Mouse (Mus musculus) stomach, embryonic 15.5 days (tissue): ENCODE results near the gene Gm16181. TPM values are rescaled to one million over a fixed set of nuclear protein-coding genes. Genes with fewer than 3 reads are reported as not detected.

ENCODE experiments used
- ATAC-seq: fragments of 200-750 bp; cut with Nextera tagmentation; 2 replicates; pipeline ENCODE4 v1.8.0; 2017; ENCODE audit warnings: low read depth, moderate number of reproducible peaks, moderate TSS enrichment; ENCODE audit not compliant: insufficient read depth, low FRiP score
- H3K27ac ChIP-seq: fragments of 300-500 bp; sonication (generic); 2 replicates; pipeline ENCODE4 v1.5.1; 2015; ENCODE audit warnings: mild to moderate bottlenecking, inconsistent platforms
- H3K27me3 ChIP-seq: fragments of 300-500 bp; sonication (generic); replicated peaks from 2 replicates; pipeline ENCODE4 v1.6.1; 2015; ENCODE audit warnings: inconsistent platforms
- H3K36me3 ChIP-seq: fragments of 300-500 bp; sonication (generic); 2 replicates; pipeline ENCODE4 v1.6.1; 2015; ENCODE audit warnings: inconsistent platforms
- H3K4me1 ChIP-seq: fragments of 300-500 bp; sonication (generic); 2 replicates; pipeline ENCODE4 v1.6.1; 2015; ENCODE audit warnings: inconsistent platforms
- H3K4me2 ChIP-seq: fragments of 300-500 bp; sonication (generic); 2 replicates; pipeline ENCODE4 v1.6.1; 2015; ENCODE audit warnings: mild to moderate bottlenecking, inconsistent platforms
- H3K4me3 ChIP-seq: fragments of 300-500 bp; sonication (generic); replicated peaks from 2 replicates; pipeline ENCODE4 v1.5.1; 2015; ENCODE audit warnings: inconsistent platforms
- H3K9ac ChIP-seq: fragments of 300-500 bp; sonication (generic); 2 replicates; pipeline ENCODE4 v1.6.1; 2015; ENCODE audit warnings: inconsistent platforms
- H3K9me3 ChIP-seq: fragments of 300-500 bp; sonication (generic); 2 replicates; pipeline ENCODE4 v1.6.1; 2016; ENCODE audit warnings: inconsistent platforms
- WGBS: fragments of 180-500 bp; shearing (Covaris S2); methylation state at CpG from one replicate; pipeline ENCODE4 v1.1.7; 2015; 5-methylcytosine and 5-hydroxymethylcytosine counted together
- polyA plus RNA-seq: library from polyadenylated mRNA; unstranded; fragments of >200 nt; fragmentation: Nextera tagmentation; extraction: Ambion mirVana; gene quantifications from 2 replicates; pipeline ENCODE4 v1.2.1, GENCODE M21; 2015

Gene Gm16181
- polyA plus RNA-seq, 1 experiment from 2014 or later, result 0.86 TPM

- Histone ChIP-seq H3K4me3 (no peak overlapping the region), H3K36me3 (peaks cover 42% of the 10 kb centered on the region), H3K4me2 (no peak overlapping the region), H3K9ac (no peak overlapping the region), H3K9me3 (no peaks in the 10 kb centered on the region), H3K27me3 (no peaks in the 10 kb centered on the region), H3K27ac (peak overlapping the region; percentile 4; the same call in 1 of the 2 replicates), H3K4me1 (0 out of 2 replicates have a peak, but pooled peaks cover 3% of the 10 kb centered on the region)
- WGBS, result 54% methylated on average over 11 of the region's 11 CpGs
- no peak for ATAC-seq
Measured at GRCm38 (mm10) chr17:35254241-35255098, 33.8 kb downstream of the Gm16181 start.

DNA sequence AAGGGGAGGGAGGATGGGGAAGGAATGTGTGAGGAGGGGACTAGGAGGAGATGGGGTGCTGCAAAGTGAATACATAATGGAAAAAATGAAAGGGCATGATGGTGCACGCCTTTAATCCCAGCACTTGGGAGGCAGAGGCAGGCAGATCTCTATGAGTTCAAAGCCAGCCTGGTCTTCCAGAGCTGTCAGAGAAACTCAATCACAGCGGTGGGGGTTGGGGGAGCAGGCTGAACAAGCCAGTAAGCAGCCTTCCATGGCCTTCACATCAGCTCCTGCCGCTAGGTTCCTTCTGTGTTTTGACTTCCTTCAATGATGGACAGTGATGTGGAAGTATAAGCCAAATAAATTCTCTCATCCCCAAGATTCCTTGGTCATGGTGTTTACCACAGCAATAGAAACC is 34.7 kb downstream of the Gm16181 start:
- H3K4me1 ChIP-seq, result 0 out of 2 replicates have a peak, but pooled peaks cover 3% of the 10 kb centered on the region
- no peak overlapping the region for H3K4me3 ChIP-seq
- no peak overlapping the region for H3K27ac ChIP-seq
- WGBS, result 68% methylated on average over 3 of the region's 3 CpGs
- no peak overlapping the region for H3K4me2 ChIP-seq
- H3K9ac ChIP-seq, result no peak overlapping the region
- peaks cover 34% of the 10 kb centered on the region for H3K36me3 ChIP-seq
- no peaks in the 10 kb centered on the region for H3K9me3 ChIP-seq
- ATAC-seq, result no peak
- no peaks in the 10 kb centered on the region for H3K27me3 ChIP-seq

GRCm38 (mm10) chr17:35255704-35256103 is 35.1 kb downstream of the Gm16181 start:
- 50% methylated on average over 4 of the region's 4 CpGs for WGBS

DNA sequence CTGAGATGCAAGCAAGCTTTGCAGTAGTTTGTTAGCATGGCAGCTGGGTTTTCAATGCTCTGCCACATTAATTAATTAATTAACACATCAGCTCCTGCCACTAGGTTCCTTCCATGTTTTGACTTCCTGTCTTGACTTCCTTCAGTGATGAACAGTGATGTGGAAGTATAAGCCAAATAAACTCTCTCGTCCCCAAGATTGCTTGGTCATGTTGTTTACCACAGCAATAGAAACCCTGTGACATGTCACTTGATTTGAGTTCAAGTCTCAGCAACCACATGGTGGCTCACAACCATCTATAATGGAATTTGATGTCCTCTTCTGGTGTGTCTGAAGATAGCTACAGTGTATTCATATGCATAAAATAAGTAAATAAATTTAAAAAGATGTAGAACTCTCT is 36.7 kb downstream of the Gm16181 start:
- Histone ChIP-seq H3K27me3 (no peaks in the 10 kb centered on the region), H3K9ac (no peak overlapping the region), H3K27ac (no peak overlapping the region), H3K36me3 (peaks cover 15% of the 10 kb centered on the region; the same call in 1 of the 2 replicates), H3K4me1 (peaks cover 6% of the 10 kb centered on the region; the same call in 1 of the 2 replicates), H3K4me2 (no peak overlapping the region), H3K4me3 (no peak overlapping the region), H3K9me3 (no peaks in the 10 kb centered on the region)
- WGBS, result 71% methylated on average over 1 of the region's 1 CpGs
- ATAC-seq, result no peak

More at GRCm38 (mm10) chr17:35255704-35256103, 35.1 kb downstream of the Gm16181 start:
- Histone ChIP-seq H3K9me3 (no peaks in the 10 kb centered on the region), H3K4me3 (no peak overlapping the region), H3K4me1 (0 out of 2 replicates have a peak, but pooled peaks cover 3% of the 10 kb centered on the region), H3K27ac (no peak overlapping the region), H3K4me2 (no peak overlapping the region), H3K36me3 (peaks cover 30% of the 10 kb centered on the region), H3K27me3 (no peaks in the 10 kb centered on the region), H3K9ac (no peak overlapping the region)
- ATAC-seq, result no peak

GRCm38 (mm10) chr17:35257824-35258491 is 37.3 kb downstream of the Gm16181 start:
- H3K9me3 ChIP-seq, result no peaks in the 10 kb centered on the region
- no peak overlapping the region for H3K27ac ChIP-seq
- peak overlapping the region; percentile 24 for H3K4me3 ChIP-seq
- WGBS, result 14% methylated on average over 17 of the region's 17 CpGs
- peaks cover 9% of the 10 kb centered on the region; the same call in 1 of the 2 replicates for H3K36me3 ChIP-seq
- no peak for ATAC-seq
- H3K9ac ChIP-seq, result no peak overlapping the region; the same call in 1 of the 2 replicates
- peak overlapping the region; percentile 47 for H3K4me2 ChIP-seq
- H3K4me1 ChIP-seq, result peaks cover 7% of the 10 kb centered on the region; the same call in 1 of the 2 replicates
- no peaks in the 10 kb centered on the region for H3K27me3 ChIP-seq

DNA sequence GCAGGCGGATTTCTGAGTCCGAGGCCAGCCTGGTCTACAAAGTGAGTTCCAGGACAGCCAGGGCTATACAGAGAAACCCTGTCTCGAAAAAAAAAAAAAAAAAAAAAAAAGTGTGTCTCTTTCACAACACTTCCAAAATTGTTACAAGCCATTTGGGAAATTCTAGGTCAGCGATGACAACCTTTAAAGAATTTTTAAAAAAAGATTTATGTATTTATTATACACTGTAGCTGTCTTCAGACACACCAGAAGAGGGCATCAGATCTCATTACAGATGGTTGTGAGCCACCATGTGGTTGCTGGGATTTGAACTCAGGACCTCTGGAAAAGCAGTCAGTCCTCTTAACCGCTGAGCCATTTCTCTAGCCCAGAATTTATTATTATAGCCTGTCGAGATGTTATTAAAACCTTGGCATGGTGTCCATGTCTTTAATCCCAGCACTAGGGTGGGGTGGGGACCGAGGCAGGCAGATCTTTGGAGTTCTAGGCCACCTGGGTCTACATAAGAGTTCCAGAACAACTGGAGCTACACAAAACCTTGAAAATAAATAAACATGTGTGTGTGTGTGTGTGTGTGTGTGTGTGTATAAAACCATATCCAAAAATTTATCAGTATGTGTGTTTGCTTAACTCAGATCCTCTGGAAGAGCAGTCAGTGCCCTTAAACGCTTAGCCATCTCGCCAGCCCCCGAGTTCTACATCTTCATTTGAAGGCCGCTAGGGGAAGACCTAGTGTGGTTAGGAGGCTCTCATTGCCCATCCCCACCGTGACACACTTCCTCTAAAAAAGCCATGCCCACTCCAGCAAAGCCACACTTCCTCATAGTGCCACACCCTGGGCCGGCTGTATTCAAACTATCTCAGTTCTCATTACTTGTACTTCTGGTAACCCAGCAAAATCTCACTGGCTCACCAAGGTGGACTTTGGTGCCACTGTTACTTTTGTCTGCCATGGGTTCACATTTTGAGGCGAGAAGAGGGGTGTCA is 38.2 kb downstream of the Gm16181 start:
- Histone ChIP-seq H3K4me2 (no peak overlapping the region), H3K4me3 (no peak overlapping the region), H3K9me3 (no peaks in the 10 kb centered on the region), H3K9ac (no peak overlapping the region), H3K27me3 (0 out of 2 replicates have a peak, but pooled peaks cover 3% of the 10 kb centered on the region), H3K4me1 (peaks cover 7% of the 10 kb centered on the region; the same call in 1 of the 2 replicates), H3K36me3 (peaks cover 2% of the 10 kb centered on the region; the same call in 1 of the 2 replicates), H3K27ac (0 out of 2 replicates have a peak overlapping the region, but pooled peaks have one; percentile 48)
- ATAC-seq, result no peak
- WGBS, result 50% methylated on average over 13 of the region's 14 CpGs

DNA sequence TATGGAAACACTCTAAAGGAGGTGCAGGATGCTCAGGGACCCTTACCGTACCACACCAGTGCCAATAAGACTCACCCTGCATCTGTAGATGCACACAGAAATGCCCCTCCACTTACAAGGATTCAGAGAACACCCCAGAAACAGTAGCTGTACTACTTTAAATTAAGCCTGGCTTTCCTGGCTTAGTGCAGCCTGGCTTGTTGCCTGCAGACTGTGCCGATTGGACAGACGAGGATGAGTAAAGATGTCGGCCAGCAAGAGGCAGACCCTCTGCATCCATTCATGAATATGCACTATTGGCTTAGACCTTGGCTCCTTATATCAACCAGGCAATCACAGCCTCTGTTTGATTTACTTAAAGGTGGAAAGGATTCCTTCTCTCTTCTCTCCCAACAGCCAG is 39.0 kb downstream of the Gm16181 start:
- H3K4me1 ChIP-seq, result peaks cover 7% of the 10 kb centered on the region; the same call in 1 of the 2 replicates
- no peak for ATAC-seq
- H3K9me3 ChIP-seq, result no peaks in the 10 kb centered on the region
- WGBS, result 80% methylated on average over 4 of the region's 4 CpGs
- H3K27me3 ChIP-seq, result 0 out of 2 replicates have a peak, but pooled peaks cover 3% of the 10 kb centered on the region
- no peak overlapping the region for H3K9ac ChIP-seq
- H3K4me3 ChIP-seq, result no peak overlapping the region
- H3K4me2 ChIP-seq, result no peak overlapping the region
- H3K36me3 ChIP-seq, result no peaks in the 10 kb centered on the region
- 0 out of 2 replicates have a peak overlapping the region, but pooled peaks have one; percentile 48 for H3K27ac ChIP-seq

DNA sequence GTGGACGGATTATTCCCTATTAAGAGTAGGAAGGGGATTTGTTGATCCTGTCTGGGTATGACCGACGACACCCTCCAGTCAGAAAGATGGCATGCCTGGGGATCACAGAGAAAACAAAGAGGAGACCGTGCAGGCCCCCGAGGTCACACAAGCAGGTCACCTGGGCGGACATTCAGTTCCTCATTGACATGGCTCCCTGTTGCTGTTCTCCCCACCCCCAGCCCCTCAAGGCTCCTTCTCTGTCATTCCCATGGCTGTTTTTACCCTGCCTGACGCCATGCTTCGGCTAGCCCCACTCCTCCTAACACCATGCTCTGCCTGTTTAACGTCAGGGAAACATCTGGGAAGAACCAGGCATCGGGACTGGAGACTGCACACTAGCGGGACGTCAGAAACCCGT is 41.0 kb downstream of the Gm16181 start:
- peaks cover 7% of the 10 kb centered on the region; the same call in 1 of the 2 replicates for H3K4me1 ChIP-seq
- no peak overlapping the region for H3K27ac ChIP-seq
- no peak for ATAC-seq
- no peak overlapping the region for H3K4me3 ChIP-seq
- 64% methylated on average over 13 of the region's 13 CpGs for WGBS
- H3K27me3 ChIP-seq, result 0 out of 2 replicates have a peak, but pooled peaks cover 3% of the 10 kb centered on the region
- H3K9me3 ChIP-seq, result no peaks in the 10 kb centered on the region
- no peak overlapping the region for H3K4me2 ChIP-seq
- no peaks in the 10 kb centered on the region for H3K36me3 ChIP-seq
- no peak overlapping the region for H3K9ac ChIP-seq

DNA sequence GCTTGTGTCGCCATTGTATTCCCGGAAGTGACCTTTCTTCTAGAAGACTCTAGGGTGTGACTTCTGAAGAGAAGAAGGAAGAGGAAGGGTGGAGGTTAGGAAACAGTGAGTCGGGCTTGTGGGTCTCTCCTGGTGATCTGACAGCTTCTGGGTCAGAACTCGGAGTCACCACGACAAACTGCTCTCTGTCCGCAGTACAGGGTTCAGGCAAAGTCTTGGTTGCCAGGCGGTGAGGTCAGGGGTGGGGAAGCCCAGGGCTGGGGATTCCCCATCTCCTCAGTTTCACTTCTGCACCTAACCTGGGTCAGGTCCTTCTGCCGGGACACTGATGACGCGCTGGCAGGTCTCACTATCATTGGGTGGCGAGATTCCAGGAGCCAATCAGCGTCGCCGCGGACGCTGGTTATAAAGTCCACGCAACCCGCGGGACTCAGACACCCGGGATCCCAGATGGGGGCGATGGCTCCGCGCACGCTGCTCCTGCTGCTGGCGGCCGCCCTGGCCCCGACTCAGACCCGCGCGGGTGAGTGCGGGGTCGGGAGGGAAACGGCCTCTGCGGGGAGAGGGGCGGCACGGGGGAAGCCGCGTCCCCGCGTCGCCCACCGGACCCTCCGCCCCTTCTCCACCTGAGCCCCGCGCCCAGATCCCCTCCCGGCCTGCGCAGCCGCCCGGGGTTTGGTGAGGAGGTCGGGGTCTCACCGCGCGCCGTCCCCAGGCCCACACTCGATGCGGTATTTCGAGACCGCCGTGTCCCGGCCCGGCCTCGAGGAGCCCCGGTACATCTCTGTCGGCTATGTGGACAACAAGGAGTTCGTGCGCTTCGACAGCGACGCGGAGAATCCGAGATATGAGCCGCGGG is 42.3 kb downstream of the Gm16181 start, which contains the start of gene H2-D1:
TSS of gene H2-D1 (plus strand) at position 67 of the 859 bp plus-strand sequence.
- ATAC-seq, result peak; percentile 87
- Histone ChIP-seq H3K4me3 (peak within 1 kb of the TSS; percentile 69), H3K4me2 (peak within 1 kb of the TSS; percentile 99), H3K27ac (no peak within 1 kb of the TSS), H3K9me3 (no peaks in the 10 kb centered on the region), H3K9ac (peak within 1 kb of the TSS; percentile 75), H3K4me1 (peaks cover 5% of the 10 kb centered on the region; the same call in 1 of the 2 replicates), H3K36me3 (no peaks in the 10 kb centered on the region), H3K27me3 (0 out of 2 replicates have a peak, but pooled peaks cover 3% of the 10 kb centered on the region)
- 1% methylated on average over 70 of the region's 73 CpGs for WGBS

GRCm38 (mm10) chr17:35263523-35263883 is 42.9 kb downstream of the Gm16181 start:
- H3K36me3 ChIP-seq, result no peaks in the 10 kb centered on the region
- no peak overlapping the region for H3K27ac ChIP-seq
- 2% methylated on average over 31 of the region's 31 CpGs for WGBS
- H3K9ac ChIP-seq, result peak overlapping the region; percentile 75
- H3K27me3 ChIP-seq, result 0 out of 2 replicates have a peak, but pooled peaks cover 3% of the 10 kb centered on the region
- ATAC-seq, result peak; percentile 27
- peak overlapping the region; percentile 99 for H3K4me2 ChIP-seq
- H3K4me1 ChIP-seq, result peaks cover 3% of the 10 kb centered on the region; the same call in 1 of the 2 replicates
- peak overlapping the region; percentile 69 for H3K4me3 ChIP-seq
- no peaks in the 10 kb centered on the region for H3K9me3 ChIP-seq
